Mouse (Mus musculus): ENCODE measurements around the gene Olfr643.

Olfr643 gene

GRCm38 (mm10) chr7:104137305-104137704, at the start of gene Olfr643:
Gene Olfr643 (minus strand): TSS chr7:104137405.
- no peak for DNase-seq

DNA sequence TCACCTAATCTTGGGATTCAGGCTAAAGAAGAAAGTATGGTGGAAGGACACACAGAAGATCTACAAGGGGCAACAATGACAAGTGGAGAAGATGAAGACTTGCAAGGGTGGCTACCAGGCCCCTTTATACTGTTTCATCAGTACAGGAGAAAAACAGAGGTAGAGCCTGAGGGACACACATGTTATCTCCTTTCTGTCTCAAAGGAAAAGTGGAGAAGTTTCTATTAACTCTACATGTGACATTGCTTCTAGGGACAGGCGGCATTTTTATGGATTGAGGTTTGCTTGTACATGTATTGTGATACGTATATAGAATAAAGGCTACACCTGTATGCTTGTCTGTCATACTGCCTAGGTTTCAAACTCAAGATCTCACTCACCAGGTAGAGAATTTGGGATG, 46.1 kb upstream of the Olfr643 start, which contains the start of gene Olfr648:
Gene Olfr648 (minus strand): TSS at position 101 of the 400 bp plus-strand sequence.
- DNase-seq = no peak

DNA sequence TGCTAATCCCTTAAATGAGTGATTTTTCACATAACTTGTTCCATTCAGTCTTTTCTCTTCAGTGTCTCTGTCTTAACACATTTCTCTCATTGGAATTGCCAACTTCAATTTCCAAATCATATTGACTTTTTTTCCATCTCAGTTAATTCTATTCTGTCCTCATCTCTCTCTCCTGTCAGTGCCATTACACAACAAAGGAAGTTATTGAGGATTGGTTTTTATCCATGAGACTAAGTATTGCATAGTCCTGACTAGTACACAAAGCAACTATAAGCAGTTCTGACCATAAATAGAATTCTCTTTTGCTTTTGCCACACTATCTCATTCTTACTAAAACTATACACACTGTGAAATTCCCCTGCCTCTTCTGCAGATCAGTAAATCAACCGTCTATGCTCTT, 41.9 kb upstream of the Olfr643 start:
- DNase-seq = no peak

GRCm38 (mm10) chr7:104178422-104179054, 41.3 kb upstream of the Olfr643 start:
- no peak for DNase-seq

DNA sequence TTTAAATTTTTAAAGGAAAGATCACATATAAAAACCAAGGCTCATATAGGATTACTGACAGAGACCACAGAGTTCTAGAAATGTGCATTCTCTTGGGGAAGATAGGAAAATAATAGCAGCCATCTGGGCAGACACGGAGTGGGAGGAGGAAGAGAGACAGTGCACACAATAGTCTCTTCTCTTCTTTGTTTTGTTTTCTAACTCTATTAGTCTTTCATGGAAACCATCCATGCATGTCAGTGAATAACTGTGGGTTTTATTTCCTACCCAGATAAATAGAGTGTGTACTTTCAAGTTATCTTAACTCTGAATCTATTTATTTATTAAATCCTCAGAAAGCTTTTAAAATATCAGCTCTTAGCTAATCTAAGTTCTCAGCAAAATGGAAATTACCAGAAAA, 37.9 kb upstream of the Olfr643 start:
- DNase-seq = no peak

DNA sequence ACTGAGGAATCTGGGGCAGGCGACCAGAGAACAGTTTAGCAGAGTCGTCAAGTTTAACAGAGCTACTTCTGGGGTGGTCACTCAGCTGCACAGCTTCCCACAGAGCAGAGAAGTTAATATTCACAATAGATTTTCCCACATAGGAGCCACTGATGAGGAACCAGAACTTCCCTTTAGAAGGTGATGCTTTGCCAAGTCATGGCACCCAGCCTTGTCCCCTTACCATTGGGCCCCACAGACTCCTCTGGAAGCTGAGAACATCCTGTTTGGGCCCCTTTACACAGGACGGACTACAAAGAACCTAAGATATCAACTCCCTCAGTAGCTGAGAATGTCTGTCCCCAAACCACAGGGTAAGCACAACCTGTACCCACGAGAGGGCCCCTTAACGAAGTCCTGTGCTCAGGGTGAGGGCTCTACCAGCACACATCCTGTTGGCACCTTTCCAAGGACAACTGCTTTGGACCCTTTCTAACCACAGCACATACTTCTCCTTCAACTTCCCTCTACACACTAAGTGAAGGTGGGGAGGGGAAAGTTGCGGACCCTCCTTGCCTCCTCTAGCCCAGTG, 32.5 kb upstream of the Olfr643 start:
- DNase-seq = no peak

- DNase-seq = no peak
These were observed 29.9 kb upstream of the Olfr643 start for GRCm38 (mm10) chr7:104167105-104167504.

DNA sequence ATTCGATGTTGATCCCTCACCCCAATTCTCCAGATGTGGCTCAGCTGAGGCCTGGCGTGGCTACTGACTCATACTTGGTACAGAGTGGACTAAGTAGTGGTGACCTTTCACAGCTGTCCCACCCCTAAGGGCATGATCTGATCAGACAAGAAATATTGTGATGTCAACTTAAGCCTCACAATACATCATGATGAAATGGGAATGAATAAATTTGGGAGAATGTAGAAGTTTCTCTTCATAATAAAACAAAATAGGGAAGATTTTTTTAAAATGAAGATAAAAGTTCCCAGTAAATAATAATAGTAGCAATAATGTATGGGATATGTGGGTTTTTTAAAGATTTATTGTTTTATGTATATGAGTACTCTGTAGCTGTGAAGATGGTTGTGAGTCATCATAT, 13.3 kb upstream of the Olfr643 start, which contains the start of gene Ubqlnl:
Gene Ubqlnl (minus strand): TSS at position 101 of the 400 bp plus-strand sequence.
- no peak for DNase-seq

GRCm38 (mm10) chr7:104143179-104143578, 6.0 kb upstream of the Olfr643 start, which contains the start of gene Ubqln3:
Gene Ubqln3 (minus strand): TSS chr7:104143279.
- no peak for DNase-seq

DNA sequence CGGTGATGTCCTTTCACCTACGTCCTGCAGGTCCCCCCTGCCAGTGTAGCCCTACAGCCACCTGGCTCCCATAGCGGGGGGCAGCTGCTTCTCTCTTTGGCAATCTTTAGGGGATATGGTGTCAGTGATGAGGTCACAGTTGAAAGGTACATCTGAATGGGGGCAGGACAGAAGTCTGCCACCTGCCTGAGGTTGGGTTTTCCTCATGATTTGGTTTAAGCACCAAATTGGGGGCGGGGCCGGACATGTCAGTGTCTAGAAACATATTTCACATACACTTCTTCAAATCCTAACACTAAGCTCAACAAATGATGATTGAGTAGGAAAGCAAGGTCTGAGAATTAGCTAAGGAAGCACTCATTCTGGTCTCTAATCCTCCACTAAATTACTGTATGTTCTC, 7.5 kb downstream of the Olfr643 start, which contains the start of gene Ubqln5:
Gene Ubqln5 (minus strand): TSS at position 101 of the 400 bp plus-strand sequence.
- DNase-seq = no peak

DNA sequence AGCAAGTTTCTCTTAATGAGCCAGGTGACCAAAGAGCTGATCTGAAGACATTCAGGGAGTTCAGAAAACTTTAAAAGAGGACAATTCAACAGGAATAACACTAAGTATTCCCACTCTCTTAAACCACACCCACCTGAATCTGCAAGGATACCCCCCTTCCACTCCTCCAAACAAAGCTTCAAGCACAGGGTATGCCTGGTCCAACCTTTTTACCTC, 32.5 kb downstream of the Olfr643 start, which contains the start of gene Olfr646:
Gene Olfr646 (plus strand): TSS at position 117 of the 216 bp plus-strand sequence.
- DNase-seq = no peak

GRCm38 (mm10) chr7:104103913-104104756, 33.1 kb downstream of the Olfr643 start:
- DNase-seq = no peak

DNA sequence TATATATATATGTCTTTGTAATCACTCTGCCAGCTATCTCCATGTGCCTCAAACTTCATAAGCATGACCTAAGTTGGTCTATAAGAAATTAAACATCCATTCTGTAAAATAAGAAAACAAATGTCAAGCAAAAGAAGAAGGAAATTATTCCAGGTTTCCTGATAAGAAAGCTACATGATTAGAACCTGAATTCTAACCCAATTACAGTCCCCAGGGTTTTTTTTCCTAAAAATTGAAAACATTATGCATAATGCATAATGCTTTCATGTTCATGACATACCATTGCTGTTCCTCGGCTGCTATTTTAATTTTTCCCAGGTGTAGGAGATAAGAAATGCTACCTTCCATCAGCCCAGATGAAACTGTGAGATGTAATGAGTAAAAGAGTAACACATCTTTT, 51.8 kb downstream of the Olfr643 start, which contains the start of gene Olfr645:
Gene Olfr645 (minus strand): TSS at position 101 of the 400 bp plus-strand sequence.
- no peak for DNase-seq

GRCm38 (mm10) chr7:104071769-104072168, 65.4 kb downstream of the Olfr643 start, which contains the start of gene Olfr644:
Gene Olfr644 (minus strand): TSS chr7:104071869.
- no peak for DNase-seq

DNA sequence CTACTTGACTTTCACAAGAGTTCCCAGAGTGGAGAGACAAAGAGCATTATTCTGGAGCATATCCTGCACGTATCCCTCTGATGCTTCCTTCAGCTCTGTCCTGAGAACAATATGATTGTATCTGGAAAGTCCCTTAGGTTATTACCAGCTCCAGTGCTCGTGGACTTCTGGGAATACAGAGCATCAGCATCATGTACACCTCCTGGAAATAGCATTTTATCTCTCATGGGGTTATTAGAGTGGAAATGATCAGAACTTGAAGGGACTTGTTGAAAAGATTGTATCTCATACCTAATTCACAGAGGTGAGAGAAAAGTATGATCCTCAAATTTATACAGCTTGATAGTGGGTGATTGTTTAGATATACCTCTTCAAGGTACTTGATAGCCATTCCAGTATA, 75.9 kb downstream of the Olfr643 start, which contains the start of gene 4930516K23Rik:
Gene 4930516K23Rik (minus strand): TSS at position 101 of the 400 bp plus-strand sequence.
- no peak for DNase-seq

DNA sequence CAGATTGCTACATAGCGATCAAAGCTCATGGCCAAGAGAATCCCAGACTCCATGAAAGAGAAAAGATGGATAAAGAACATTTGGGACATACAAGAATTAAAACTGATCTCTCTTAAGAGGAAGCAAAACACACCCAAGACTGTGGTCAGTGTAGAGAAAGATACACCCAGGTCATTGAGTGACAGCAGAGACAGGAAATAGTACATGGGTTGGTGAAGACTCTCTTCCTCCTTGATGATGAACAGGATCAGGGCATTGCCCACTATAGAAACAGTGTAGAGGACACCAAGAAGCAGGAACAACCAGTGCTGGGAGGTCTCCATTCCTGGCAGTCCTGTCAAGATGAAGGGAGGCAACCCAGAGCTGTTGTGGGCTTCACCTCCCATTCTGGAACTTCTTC, 78.0 kb downstream of the Olfr643 start:
- no peak for DNase-seq

GRCm38 (mm10) chr7:104052566-104052965, 84.6 kb downstream of the Olfr643 start, which contains the start of gene Olfr642:
Gene Olfr642 (minus strand): TSS chr7:104052666.
- no peak for DNase-seq

- DNase-seq = no peak
These were observed 86.5 kb downstream of the Olfr643 start for GRCm38 (mm10) chr7:104050745-104051144.

DNA sequence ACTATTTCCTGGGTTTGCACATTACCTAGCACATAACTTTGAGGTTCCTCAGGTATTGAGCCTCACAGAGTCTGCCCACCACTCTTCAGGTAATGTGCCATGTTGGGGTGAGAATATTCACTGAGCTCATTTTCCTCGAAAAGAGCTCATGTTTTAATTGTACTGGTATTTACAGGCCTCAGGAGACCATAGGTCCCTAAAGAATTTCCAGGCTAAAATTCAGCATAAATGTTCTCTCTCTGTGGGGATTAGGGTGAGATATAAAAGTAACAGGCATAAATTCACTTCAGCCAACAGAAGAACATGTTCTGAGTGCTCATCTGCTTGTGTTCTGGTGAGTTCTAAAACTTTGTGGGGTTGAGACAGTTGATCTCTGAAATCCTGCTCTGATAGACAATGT, 102.1 kb downstream of the Olfr643 start, which contains the start of gene Olfr641:
Gene Olfr641 (plus strand): TSS at position 301 of the 400 bp plus-strand sequence.
- no peak for DNase-seq

DNA sequence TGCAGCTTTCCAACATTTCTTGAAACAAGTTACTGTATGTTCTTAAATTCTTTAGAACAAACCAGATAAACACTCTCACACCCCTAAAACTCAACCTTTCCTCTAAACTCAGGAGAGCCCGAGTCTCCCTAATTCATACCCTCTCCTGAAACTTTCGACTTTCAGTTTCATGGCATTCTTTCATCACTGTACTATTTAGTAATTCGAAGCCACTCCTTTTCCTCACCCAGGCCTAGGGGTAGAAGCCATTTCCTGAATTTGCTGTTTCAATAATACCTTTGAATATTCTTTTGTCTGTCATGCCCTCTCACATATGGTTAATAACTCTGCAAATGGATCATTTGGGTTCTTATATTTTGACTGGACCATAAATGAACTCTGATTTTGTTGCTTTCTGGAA, 110.2 kb downstream of the Olfr643 start:
- DNase-seq = no peak

- no peak for DNase-seq
These were observed 111.7 kb downstream of the Olfr643 start, which contains the start of gene Olfr640 for GRCm38 (mm10) chr7:104025473-104025872. Gene Olfr640 (minus strand): TSS chr7:104025573.

DNA sequence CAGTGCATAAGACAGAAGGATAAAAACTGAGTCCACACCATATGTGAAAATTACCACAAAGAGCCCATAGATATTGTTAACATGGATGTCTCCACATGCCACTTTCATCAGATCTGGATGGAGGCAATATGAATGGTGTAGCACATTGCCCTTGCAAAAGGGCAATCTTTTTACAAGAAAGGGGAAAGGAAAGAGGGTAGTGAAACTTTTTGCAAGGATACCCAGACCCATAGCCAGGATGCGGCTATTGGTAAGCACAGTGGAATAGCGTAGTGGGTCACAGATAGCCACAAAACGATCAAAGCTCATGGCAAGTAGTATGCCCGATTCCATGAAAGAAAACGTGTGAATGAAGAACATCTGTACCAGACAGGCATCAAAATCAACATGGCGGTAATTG, 115.6 kb downstream of the Olfr643 start:
- no peak for DNase-seq

DNA sequence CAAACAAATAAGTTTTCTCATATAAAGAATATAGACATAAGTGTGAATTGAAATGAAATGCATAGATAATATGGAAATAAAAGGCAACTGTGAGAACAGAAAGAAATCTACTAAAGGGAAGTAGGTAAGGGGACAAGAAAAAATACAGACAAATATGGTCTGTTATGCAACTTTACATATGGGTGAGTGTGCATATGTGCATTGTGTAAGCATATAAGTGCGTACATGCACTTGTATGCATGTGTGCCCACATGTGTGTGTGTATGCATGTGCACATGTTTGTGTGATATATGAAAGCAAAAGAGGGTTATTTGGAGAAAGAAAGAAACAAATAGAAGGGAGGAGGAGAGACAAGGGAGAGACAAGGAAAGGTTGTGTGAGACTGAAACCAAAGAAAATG, 118.3 kb downstream of the Olfr643 start:
- no peak for DNase-seq

All from cerebellum, adult 9-10 months (tissue).